Mouse (Mus musculus) megakaryocyte, embryonic 14.5 days (primary cell): ENCODE data around the gene Anks1b.

Source experiments
- FLI1 ChIP-seq: IDR thresholded peaks from 2 replicates; pipeline ENCODE4 v1.6.1; 2012; ENCODE audit warnings: low read length, inconsistent platforms, mixed read lengths
- GATA1 ChIP-seq: IDR thresholded peaks from 3 replicates; pipeline ENCODE4 v1.6.1; 2012; ENCODE audit warnings: mixed read lengths, low read length, inconsistent platforms, borderline replicate concordance

DNA sequence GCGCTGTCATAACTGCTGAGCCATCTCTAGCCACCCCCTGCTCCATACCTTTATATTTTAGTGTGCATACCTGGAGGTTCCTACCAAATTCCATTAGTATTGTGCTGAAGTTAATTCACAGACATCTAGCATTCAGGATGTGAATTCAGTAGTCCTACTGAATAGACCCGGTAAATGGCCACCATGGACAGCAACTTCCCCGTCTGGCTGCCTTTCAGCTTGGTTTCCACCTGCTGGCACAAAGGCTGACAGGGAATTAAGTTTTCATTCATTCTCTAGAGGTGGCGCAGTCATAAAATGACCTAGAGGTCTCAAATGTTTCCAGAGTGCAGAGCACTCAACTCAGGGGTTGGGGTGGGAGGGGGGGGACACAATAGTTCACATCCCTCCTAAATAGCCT is 953.6 kb downstream of the Anks1b start:
- TF ChIP-seq GATA1, result no peak
- TF ChIP-seq FLI1, result no peak
